Mouse (Mus musculus): ENCODE measurements around the gene 4931409K22Rik.

Gene 4931409K22Rik

DNA sequence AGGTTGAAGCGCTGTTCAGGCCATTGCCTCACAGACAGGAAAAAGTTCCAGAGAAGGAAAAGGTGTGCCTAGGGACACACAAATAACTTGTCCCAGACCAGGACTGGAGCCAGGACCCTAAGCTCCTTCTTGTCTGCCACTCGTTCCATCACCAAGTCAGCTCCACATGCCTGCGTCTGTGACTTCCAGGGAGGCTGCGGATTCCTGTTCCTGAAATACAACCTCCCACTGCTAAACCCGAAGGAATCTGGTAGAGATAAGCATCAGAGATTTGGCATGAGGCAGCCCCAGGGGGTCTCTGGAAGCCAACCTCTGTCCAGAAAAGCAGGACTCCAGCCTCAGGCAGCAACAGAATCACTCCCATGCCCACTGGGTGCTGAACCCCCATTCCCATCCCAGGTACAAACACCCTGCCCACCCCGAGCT is 15.5 kb downstream of the 4931409K22Rik start:
- no peak for DNase-seq (ENCODE audit: low read depth, low spot score)

DNA sequence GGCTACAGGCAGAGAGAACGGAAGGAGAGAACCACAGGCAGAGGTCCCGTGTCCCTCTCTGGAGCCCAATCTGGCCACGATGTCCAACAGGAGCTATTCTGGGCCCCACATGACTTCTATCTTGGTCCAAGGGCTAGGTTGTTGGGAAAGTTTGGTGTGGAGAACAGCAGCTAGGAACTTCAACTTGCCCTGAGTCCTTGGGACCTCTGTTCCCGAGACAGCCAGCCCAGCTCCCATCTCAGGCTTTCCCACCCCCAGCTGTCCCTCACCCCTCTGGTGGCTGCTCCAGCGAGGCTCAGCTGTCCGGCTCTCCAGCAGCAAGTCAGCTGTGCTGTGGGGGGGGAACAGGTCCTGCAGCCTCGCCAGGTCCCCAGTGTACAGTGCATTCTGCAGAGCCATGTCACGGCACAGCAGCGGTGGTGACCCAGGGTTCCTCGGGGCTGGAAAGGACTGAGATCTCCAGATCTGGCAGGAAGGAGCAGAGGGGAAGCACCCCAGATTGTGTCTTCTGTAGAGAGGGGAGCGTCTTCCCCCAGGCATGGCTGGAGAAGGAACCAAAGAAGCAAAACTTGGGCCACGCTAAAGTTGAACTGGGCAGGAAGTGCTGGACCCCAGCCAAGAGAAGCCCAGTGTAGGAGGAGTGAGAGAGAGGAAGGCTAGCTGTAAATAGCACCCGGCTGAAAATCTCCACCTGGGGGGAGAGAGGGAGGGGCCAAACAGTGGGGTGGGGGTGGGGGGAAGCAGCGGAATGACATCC is 16.0 kb downstream of the 4931409K22Rik start, which contains the start of gene Asb10:
Gene Asb10 (minus strand): TSS at position 592 of the 757 bp plus-strand sequence.
- peak; percentile 91 for DNase-seq (ENCODE audit: low read depth, low spot score)

DNA sequence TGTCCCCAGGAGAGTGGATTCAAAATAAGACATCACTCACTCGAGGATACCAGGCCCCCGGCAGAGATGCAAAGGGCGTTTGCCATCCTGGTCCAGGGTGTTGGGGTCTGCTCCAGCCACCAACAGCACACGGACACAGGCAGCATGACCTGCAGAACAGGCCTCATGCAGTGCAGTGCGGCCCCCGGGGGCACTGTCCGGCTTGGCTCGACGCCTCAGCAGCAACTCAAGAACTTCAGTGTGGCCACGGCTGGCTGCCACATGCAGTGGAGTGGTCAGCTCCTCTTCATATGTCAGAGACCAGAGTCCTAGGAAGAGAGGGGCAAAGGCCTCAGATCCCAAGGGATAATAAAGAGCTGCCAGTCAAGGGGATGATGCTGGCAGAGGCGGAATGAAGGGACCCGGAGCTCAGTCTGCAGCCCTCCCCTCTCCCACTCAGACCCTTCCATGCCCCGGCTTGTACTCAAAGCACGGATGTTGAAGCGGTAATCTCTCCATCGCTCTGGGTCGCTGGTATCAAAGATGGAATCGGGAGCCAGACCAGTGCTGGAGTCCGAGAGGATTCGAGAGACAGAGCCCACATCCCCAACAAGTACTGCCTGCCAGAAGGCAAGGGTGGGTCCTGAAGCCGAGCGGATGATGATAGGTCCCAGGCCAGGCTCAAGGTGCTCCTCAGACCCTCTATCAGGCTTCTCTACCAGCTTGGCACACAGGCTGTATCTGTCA is 16.9 kb downstream of the 4931409K22Rik start:
- DNase-seq (ENCODE audit: low read depth, low spot score) = no peak

DNA sequence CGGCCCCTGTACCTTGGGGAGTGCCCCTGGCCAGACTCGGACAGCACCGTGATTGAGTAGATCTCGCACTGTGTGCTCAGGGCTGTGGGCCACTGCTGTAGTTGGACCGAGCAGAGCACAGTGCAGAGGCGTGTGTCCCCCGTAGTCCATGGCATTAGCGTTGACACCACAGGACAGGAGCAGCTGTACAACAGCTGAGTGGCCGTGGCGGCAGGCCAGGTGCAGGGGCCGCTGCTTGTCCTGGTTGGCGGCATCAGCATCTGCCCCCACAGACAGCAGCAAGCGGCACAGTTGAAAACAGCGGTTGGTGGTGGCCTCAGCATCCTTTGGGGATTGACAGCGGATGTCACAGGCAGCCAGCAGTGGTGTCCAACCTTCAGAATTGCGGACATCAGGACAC is 19.0 kb downstream of the 4931409K22Rik start:
- DNase-seq (ENCODE audit: low read depth, low spot score) = peak; percentile 72

DNA sequence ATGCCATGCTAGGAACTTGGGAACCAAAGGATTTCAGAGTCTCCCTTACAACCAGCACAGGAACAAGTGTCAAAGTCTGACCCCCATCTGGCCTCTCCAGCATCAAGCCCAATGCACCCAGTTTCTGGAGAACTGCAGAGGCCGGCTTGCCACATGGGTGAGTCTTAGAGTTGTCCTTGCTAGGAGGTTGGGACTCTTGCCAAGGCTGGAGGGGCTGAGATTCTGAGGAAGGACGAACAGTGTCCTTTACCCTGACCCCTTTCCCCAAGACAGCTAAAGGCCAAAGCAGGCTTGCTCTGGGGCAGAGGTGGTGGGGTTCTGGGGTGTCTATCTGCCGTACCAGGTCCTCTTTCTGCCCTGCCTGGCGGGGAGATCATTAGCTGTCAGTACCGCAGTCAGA is 20.1 kb downstream of the 4931409K22Rik start:
- no peak for DNase-seq (ENCODE audit: low read depth, low spot score)

DNA sequence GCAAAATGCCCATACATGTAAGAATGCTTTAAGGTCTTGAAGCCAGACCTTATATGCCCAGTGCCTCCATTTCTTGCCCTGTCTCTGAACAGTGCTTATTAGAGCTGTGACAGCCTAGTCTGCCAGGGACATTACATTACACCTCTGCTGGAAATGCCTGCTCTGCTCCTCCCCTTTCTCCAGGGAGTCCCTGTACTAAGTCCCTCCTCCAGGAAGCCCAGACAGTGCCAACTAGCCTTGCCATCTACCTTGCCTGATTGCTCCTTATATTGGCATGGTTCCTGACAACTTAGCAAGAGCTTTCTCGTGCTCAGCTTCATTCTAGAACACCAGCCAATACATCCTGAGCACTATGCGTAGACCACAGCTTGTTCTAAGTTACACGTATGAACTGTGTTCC is 20.9 kb downstream of the 4931409K22Rik start:
- peak; percentile 41 for DNase-seq (ENCODE audit: low read depth, low spot score)

DNA sequence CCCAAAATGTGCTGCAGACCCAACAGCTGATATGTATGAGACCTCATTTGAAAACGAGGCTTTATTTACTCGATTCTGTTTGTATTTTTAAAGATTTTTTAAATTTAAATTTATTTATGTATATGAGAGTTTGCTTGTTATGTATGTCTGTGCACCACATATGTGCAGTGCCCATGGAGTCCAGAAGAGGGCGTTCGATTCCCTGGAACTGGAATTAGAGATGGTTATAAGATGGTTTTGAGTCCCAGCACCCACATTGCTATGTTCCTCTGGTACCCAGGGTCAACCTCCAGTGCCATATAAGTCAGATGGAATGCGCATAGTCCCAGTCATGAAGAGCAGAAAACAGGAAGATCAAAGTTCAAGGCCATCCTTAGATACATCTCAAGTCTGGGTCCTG is 22.3 kb downstream of the 4931409K22Rik start:
- DNase-seq (ENCODE audit: low read depth, low spot score) = no peak

DNA sequence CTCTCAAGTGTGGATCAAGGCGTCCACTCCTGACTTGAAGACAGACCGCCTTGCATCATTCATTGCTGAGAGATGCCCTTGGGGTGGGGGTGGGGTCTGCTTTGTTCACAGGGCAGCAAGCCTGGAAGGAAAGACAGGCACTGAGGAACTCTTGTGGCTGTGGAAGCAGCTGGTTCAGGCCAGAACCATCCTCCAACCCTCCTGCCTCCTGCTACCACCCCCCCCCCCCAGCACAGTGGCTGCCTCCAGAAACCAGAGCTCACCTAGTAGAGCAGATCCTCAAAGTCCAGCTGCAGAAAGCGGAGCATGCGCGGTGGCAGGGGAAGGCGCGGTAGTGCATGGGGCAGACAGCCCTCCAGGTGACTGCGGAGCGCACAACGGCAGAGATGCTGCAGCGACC is 23.2 kb downstream of the 4931409K22Rik start:
- DNase-seq (ENCODE audit: low read depth, low spot score) = no peak

DNA sequence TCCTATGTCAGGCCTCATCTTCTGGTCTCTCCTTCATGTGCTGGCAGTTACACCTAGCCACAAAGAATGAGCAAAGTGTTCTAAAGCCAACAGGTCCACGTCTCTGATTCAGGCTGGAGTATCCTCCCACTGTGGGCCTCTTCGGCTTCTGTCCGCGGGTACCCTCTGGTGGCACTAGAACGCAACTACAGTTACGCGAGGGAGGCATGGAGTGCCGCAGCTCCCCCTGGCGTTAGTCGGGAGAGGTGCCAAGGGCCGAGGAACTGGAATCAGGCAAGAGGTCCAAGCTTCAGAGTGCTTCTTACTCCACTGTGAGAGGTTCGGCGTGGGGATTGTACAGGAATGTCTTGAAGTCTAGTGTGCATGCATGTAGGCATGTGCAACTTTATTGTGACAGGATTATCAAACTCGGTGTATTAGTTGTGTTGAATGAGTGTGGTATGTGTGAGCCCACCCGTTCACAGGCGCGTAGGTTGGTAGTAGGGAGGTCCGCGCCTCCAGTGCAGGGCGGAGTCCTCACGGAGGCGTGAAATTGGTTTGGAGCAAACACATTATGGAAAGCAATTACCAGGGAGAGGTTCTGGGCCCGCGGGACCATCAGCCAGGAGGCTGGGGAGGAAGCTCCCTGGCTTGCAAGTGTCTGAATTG is 26.4 kb downstream of the 4931409K22Rik start:
- DNase-seq (ENCODE audit: low read depth, low spot score) = peak; percentile 90

DNA sequence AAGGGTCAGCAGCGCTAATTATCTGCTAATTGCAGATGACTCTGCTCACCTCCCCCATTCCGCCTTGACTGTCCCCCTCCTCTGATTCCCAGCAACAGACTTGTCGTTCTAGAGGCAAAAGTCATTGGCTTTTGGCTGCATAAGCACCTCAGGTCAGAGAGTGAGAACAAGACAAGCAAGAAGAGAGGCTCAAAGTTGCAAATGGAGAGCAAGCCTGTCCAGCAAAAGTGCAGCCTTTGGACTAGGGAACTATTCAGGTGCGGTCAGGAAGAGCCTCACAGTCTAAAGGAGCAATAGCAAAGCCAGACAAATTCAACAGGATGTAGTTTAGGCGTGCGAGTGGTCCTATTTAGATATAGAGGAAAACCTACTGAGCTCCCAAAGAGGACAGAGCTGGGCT is 28.8 kb downstream of the 4931409K22Rik start:
- no peak for DNase-seq (ENCODE audit: low read depth, low spot score)

DNA sequence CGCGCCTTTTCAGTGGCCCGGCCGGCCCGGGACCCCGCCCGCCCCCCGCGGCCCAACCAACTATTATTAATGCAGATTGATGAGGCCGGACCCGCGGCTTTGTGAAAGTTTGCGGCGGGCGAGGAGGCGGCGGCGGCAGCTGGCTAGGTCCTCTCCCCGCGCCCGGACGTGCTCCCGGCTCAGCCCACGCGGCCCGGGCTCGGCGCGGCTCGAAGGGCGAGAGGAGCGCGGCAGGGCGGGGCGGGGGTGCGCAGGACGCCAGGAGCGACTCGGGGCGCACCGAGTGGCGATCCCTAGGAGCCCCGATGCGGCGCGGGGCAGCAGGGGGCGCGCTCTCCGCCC is 29.7 kb downstream of the 4931409K22Rik start, which contains the start of gene Gbx1:
Gene Gbx1 (minus strand): TSS at position 314 of the 342 bp plus-strand sequence.
- no peak for DNase-seq (ENCODE audit: low read depth, low spot score)

DNA sequence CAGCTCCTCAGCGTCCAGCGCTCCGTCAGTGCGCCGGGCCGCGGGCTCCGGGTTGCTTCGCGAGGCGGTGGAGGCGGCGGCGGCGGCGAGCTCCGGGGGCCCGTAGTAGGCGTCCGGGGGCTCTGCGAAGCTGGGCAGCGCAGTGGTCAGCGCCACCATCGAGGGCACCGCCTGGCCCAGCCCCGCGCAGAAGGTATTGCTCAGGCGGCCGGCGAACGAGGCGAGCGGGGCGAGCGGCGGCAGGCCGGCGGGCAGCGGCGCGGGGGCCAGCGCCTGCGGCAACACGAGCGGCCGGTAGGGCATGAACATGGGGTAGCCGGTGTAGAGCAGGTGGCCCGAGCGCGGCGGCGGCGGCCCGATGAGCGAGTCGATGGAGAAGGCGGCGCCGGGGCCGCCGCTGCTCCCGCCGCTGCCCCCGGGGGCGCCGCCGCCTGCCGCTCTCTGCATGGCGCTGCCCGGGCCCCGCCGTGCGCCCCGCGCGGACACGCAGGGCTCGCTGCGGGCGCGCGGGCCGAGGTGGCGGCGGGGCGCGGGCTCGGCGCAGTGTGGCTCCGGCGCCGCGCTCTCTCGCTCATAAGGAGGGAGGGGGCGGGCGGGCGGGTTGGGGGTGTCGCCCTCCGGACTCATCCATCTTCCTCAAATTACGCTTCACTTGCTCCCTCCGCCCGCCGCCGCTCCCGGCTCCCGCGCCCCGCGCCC is 30.3 kb downstream of the 4931409K22Rik start:
- no peak for DNase-seq (ENCODE audit: low read depth, low spot score)

DNA sequence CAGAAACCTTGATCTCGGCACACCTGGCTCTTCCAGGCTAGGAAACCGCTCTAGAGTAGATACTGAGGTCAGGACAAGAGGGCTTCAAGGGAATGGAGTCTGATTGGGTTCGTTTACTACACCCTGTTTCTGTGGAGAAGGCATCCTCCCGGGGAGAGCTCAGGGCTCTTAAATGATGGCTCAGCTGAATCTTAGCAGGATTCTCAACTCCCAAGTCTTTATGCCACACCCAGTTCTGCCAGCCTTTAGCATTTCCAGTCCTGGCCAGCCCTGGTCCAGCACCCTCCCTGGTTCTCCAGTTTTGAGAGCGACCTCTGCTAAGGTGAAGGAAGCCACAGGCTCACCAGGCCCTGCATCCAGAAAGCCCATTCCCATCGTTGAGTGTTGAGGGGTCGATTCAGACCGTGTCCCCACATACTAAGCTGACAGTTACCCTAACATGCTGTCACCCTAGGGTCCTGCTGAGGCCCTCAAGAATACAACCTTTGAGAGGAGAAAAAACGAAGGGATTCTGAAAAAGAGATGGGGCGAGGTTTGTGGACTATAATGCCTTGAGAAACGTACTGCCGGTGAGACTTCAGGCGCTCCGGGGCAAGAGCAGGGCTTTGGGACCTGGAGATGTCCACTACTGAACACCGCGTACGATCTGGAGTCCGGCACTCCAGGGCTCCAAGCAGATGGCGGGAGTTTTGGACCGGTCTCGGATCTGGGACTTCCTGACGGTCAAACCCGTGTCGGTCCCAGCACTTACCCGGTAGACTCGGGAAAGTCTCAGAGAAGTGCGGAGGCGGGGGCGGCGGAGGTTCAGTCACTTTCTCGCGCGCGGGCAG is 31.0 kb downstream of the 4931409K22Rik start:
- no peak for DNase-seq (ENCODE audit: low read depth, low spot score)

DNA sequence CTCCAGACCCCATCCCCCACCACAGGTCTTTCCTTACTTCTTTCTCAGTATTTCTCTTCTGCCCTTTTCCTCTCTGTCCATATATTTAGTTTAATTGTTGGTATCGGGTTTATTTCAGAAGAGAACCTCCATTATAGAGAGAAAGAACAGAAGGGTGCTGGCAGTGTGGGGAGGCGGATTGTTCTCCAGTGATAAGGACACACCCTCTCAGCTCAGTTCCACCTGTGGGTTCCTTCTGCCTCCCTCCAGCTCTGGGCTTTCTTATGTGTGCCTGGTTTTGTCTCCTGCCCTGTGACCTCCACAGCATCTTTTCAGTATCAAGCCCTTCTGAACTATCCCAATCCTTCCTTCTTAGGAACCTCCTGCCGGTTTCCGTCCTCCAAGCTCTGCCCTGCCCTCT is 32.1 kb downstream of the 4931409K22Rik start:
- no peak for DNase-seq (ENCODE audit: low read depth, low spot score)

DNA sequence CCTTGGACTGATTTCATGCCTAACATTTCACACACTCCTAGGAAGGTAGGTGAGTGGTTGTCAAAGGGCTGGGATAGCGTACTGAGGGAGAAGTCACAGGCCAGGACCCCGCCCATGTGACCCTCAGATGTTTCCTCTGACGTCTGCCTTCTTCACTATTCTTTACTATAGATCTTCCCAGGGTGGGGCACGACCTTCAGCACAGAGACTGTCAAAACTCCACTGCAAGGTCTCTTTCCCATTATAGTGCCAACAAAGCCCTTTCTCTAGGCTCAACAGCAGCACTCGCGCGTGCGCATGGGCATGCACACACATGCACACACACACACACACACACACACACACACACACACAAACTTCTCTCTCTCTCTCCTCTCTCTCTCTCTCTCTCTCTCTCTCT is 32.8 kb downstream of the 4931409K22Rik start:
- no peak for DNase-seq (ENCODE audit: low read depth, low spot score)

DNA sequence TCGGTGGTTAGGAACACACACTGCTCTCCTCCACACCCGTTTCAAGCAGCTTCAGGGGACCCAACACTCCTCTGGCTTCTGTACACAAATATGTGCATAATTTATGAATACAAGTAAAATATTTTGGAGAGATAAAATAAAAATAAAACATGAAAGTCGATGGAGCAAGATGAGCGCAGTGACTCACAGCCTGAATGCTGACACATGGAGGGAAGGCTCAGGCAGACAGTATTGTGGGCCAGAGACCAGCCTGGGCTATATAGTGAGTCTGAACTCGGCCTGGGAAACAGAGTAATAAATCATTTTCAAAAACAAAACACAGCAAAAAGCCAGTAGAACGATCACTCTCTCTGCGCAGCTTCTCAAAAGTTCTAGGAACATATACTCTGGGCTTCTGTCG is 35.2 kb downstream of the 4931409K22Rik start:
- DNase-seq (ENCODE audit: low read depth, low spot score) = no peak

DNA sequence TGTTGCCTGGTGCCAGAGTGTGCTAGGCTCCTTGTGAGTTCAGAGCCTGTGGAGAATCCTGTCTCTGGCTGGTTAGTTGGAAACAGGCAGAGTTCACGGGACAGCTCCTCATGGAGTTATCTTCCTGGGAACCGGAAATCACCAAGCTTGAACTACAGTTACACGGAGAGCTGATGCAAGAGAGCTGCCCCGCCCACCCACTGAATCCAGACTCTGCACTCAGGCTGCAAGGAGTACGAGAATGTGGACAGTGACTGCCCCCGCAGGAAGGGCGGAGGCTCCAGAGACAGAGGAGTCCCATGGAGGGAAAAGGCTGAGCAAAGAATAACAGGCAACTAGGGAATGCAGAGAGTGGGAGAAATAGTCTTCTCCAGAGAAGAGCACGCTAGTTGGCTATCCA is 44.3 kb downstream of the 4931409K22Rik start:
- no peak for DNase-seq (ENCODE audit: low read depth, low spot score)

DNA sequence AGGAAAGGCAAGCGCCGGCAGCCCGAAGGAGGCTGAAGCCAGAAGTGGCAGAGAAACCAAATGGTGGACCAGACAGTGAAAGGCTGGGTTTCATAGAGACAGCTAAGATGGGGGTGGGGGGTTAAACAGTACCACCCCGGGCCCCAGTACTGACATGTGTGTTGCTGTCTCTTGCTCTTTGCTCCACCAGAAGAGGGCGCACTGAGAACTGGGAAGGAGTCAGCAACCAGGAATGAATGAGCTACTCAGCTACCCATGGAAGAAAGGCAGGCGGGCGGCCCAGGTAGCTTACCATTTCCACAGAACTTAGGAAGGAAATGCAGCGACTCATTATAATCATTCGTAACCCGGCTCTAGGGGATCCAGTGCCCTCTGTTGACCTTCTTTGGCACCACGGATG is 46.0 kb downstream of the 4931409K22Rik start:
- no peak for DNase-seq (ENCODE audit: low read depth, low spot score)

DNA sequence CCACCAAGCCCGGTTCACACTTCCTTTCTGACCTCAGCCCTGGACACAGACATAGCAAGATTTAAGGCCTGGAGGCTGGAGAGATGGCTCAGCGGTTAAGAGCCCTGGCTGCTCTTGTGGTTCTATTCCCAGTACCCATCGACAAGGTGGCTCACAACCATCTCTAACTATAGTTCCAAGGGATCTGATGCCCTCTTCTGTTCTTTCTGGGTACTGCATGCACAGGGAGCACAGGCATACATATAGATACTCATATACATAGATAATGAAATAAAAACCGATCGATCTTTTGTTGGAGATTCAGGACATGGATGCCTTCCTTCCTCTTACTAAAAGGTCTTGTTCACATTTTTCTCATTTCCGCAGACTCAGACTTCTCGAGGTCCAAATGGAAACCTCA is 48.2 kb downstream of the 4931409K22Rik start:
- no peak for DNase-seq (ENCODE audit: low read depth, low spot score)

DNA sequence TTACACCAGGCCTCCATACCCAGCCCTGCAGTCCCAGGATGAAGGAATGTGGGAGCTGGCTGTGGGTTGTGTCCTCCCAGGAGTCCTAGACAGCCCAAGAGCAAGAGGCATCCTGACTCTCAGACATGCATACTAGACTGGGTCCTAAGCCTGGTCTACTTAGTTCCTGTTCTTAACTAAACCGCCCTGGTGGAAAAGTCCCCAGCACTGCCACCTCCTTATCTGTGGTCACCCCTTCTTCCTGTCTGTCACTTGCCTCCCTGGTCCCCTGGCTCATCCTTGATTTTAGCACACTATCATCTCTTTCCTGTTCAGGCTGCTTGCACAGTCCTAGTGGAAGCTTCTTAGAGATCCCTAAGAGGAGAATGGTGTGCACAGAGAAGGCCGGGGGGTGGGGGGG is 51.1 kb downstream of the 4931409K22Rik start:
- no peak for DNase-seq (ENCODE audit: low read depth, low spot score)

DNA sequence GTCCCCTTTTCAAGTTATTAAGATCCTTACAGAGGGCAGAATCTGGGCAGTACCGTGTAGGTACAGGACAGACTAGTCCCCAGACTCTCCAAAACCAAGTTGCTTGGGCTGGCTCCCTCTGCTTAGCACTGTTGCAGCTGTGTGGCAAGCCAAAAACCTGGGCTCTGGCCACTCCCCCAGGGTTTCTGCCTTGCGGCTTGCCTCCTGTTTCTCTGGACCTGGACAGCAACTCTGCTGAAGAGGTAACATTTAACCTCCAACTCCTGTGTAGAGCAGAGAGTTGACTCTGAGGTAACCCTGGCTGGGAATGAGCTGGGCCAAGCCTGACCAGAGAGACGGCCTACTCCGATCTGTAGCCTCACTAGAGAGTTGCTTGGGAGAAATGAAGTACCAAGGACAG is 53.8 kb downstream of the 4931409K22Rik start:
- no peak for DNase-seq (ENCODE audit: low read depth, low spot score)
